Mouse (Mus musculus) heart, embryonic 16.5 days (tissue): ENCODE measurements around the gene Timp2. TPM values are rescaled to one million over a fixed set of nuclear protein-coding genes. Genes with fewer than 3 reads are reported as not detected.

Source experiments
- ATAC-seq: fragments of 200-750 bp; cut with Nextera tagmentation; replicated peaks from 2 replicates; pipeline ENCODE4 v1.8.0; 2017; ENCODE audit warnings: moderate number of reproducible peaks; ENCODE audit not compliant: insufficient read depth, low FRiP score; ENCODE audit errors: extremely low read depth
- H3K27ac ChIP-seq: fragments of 300-500 bp; sonication (generic); 2 replicates; pipeline ENCODE4 v1.5.1; 2014; ENCODE audit warnings: mild to moderate bottlenecking, low read length, control low read depth, moderate library complexity
- H3K27me3 ChIP-seq: fragments of 300-500 bp; sonication (generic); 2 replicates; pipeline ENCODE4 v1.6.1; 2014; ENCODE audit warnings: low read length, mixed read lengths; ENCODE audit not compliant: control insufficient read depth, insufficient read depth
- H3K36me3 ChIP-seq: fragments of 300-500 bp; sonication (generic); 2 replicates; pipeline ENCODE4 v1.6.1; 2014; ENCODE audit not compliant: control insufficient read depth, insufficient read depth
- H3K4me1 ChIP-seq: fragments of 300-500 bp; sonication (generic); 2 replicates; pipeline ENCODE4 v1.6.1; 2014; ENCODE audit warnings: low read length, mixed read lengths; ENCODE audit not compliant: control insufficient read depth, insufficient read depth
- H3K4me2 ChIP-seq: fragments of 300-500 bp; sonication (generic); 2 replicates; pipeline ENCODE4 v1.6.1; 2014; ENCODE audit warnings: low read depth, mild to moderate bottlenecking, control low read depth, low read length
- H3K4me3 ChIP-seq: fragments of 300-500 bp; sonication (generic); 2 replicates; pipeline ENCODE4 v1.5.1; 2014; ENCODE audit warnings: mild to moderate bottlenecking, control low read depth, low read length
- H3K9ac ChIP-seq: fragments of 300-500 bp; sonication (generic); 2 replicates; pipeline ENCODE4 v1.6.1; 2014; ENCODE audit warnings: low read length, control low read depth
- H3K9me3 ChIP-seq: fragments of 300-500 bp; sonication (generic); replicated peaks from 2 replicates; pipeline ENCODE4 v1.6.1; 2016; ENCODE audit warnings: low read length; ENCODE audit not compliant: control insufficient read depth
- WGBS: fragments of 180-500 bp; shearing (Covaris S2); extraction: QIAGEN DNeasy Blood & Tissue Kit; methylation state at CpG from one replicate; pipeline ENCODE4 v1.1.7; 2014; 5-methylcytosine and 5-hydroxymethylcytosine counted together
- polyA plus RNA-seq: library from polyadenylated mRNA; unstranded; fragments of >200 nt; fragmentation: Nextera tagmentation; extraction: Ambion mirVana; gene quantifications from 2 replicates; pipeline ENCODE4 v1.2.1, GENCODE M21; 2015

Gene Timp2
- polyA plus RNA-seq, 1 experiment from 2014 or later: 70.6 TPM

- Histone ChIP-seq H3K27me3 (no peaks in the 10 kb centered on the region), H3K27ac (no peak overlapping the region), H3K9me3 (no peaks in the 10 kb centered on the region), H3K4me2 (no peak overlapping the region), H3K9ac (no peak overlapping the region), H3K4me1 (no peaks in the 10 kb centered on the region), H3K4me3 (no peak overlapping the region), H3K36me3 (peaks cover 9% of the 10 kb centered on the region; the same call in 1 of the 2 replicates)
- no peak for ATAC-seq
- WGBS: 65% methylated on average over 2 of the region's 2 CpGs
These were observed 56.7 kb downstream of the Timp2 start for GRCm38 (mm10) chr11:118298810-118299209.

- H3K4me2 ChIP-seq: no peak overlapping the region
- H3K27ac ChIP-seq: no peak overlapping the region
- H3K27me3 ChIP-seq: no peaks in the 10 kb centered on the region
- 75% methylated on average over 3 of the region's 3 CpGs for WGBS
- no peak for ATAC-seq
- H3K36me3 ChIP-seq: peaks cover 3% of the 10 kb centered on the region; the same call in 1 of the 2 replicates
- no peak overlapping the region for H3K9ac ChIP-seq
- H3K4me1 ChIP-seq: no peaks in the 10 kb centered on the region
- H3K4me3 ChIP-seq: no peak overlapping the region
- H3K9me3 ChIP-seq: no peaks in the 10 kb centered on the region
These were observed 57.6 kb downstream of the Timp2 start for GRCm38 (mm10) chr11:118297967-118298366.

DNA sequence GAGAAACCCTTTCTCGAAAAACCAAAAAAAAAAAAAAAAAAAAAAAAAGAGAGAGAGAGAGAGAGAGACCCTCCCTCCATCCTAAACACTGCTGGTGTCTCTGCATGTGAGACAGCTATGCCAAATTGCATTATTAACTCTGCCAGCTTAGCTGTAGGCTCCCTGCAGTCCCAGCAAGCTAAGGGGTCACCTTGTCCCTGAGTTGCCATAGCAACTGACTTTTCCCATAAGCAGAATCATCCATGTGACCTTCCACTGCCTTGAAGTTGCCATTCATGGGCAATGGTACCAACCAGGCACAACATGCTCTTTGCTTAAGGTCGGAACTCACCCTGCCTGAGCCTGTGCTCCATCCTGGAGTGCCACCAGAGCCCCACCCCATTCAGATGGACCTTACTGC lies 60.5 kb downstream of the Timp2 start:
- Histone ChIP-seq H3K9me3 (no peaks in the 10 kb centered on the region), H3K4me2 (no peak overlapping the region), H3K27ac (no peak overlapping the region), H3K36me3 (no peaks in the 10 kb centered on the region), H3K4me3 (no peak overlapping the region), H3K9ac (no peak overlapping the region), H3K4me1 (peaks cover 3% of the 10 kb centered on the region; the same call in 1 of the 2 replicates), H3K27me3 (no peaks in the 10 kb centered on the region)
- 80% methylated on average over 2 of the region's 2 CpGs for WGBS
- ATAC-seq: no peak

DNA sequence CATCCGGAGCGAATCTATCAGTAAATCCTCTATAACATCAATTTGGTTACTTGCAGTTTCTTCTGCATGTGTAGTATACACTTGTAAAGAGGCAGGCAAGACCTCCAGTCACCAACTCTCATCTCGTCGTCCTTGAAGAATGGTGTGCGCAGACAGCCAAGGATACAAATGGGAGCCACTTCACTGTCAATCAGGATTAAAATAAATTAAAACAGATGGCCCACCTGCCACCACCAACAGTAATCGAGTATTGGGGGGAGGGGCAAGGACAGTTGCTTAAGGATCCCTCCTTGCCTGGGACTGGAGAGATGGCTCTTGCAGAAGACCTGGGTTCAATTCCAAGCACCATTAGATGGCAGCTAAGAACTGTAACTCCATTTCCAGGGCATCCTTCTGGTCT lies 62.9 kb downstream of the Timp2 start:
- Histone ChIP-seq H3K9me3 (no peaks in the 10 kb centered on the region), H3K36me3 (no peaks in the 10 kb centered on the region), H3K9ac (no peak overlapping the region), H3K4me1 (peaks cover 12% of the 10 kb centered on the region), H3K27me3 (no peaks in the 10 kb centered on the region), H3K4me3 (no peak overlapping the region), H3K27ac (no peak overlapping the region), H3K4me2 (no peak overlapping the region)
- WGBS: 65% methylated on average over 6 of the region's 6 CpGs
- ATAC-seq: no peak

DNA sequence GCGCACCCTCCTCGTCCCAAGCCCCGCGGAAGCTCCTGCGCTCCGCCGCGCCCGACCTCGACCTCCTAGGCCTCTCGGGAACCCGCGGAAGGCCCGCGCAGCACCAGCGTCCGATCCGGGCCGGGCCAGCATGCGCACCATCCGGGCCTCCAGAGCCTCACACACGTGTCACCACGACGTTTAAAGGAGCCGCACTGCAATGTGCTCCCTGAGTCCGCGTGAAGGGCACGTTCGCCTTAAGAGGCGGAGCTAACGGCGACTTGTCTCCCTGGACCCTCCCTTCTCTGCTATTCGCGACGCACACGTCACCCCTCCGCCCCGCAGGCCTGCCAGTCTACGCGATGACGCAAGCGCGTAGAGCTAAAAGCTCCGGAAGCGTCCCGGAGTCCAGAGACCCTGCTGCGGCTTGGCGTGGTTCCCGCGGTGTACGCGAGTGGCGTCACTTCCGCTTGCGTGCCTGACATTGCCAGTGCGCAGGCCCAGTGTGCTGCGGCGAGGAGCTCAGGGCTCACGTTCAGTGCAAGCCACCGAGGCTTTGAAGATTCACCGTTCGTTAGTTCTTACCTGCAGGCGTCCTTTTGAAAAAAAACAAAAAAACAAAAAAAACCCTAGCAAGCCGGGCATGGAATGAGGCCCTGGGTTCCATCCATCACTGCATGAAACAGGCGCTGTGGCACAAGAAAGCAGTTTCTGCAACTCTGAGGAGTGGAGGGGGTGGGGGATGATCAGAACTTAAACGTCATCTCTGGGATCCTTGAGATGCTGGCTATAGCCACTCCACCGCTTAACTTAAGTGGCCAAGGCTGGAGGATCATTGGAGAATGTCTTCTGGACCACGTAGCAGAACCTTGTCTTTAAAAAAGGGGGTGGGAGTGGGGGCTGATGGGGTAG lies 65.3 kb downstream of the Timp2 start, which contains the start of gene Usp36:
TSS of gene Usp36 (minus strand) at position 246 of the 891 bp plus-strand sequence.
- ATAC-seq: peak; percentile 99
- WGBS: 1% methylated on average over 68 of the region's 68 CpGs
- Histone ChIP-seq H3K4me1 (peaks cover 12% of the 10 kb centered on the region), H3K4me3 (peak within 1 kb of the TSS; percentile 70), H3K36me3 (peaks cover 6% of the 10 kb centered on the region), H3K27ac (peak within 1 kb of the TSS; percentile 84), H3K4me2 (peak within 1 kb of the TSS; percentile 83), H3K9ac (peak within 1 kb of the TSS; percentile 87), H3K9me3 (no peaks in the 10 kb centered on the region), H3K27me3 (no peaks in the 10 kb centered on the region)

GRCm38 (mm10) chr11:118289562-118289961 lies 66.0 kb downstream of the Timp2 start:
- no peaks in the 10 kb centered on the region for H3K9me3 ChIP-seq
- H3K9ac ChIP-seq: peak overlapping the region; percentile 87
- peaks cover 13% of the 10 kb centered on the region for H3K36me3 ChIP-seq
- peak overlapping the region; percentile 79 for H3K27ac ChIP-seq
- peak overlapping the region; percentile 70 for H3K4me3 ChIP-seq
- H3K4me2 ChIP-seq: peak overlapping the region; percentile 83
- no peaks in the 10 kb centered on the region for H3K27me3 ChIP-seq
- WGBS: 0% methylated on average over 22 of the region's 22 CpGs
- H3K4me1 ChIP-seq: peaks cover 12% of the 10 kb centered on the region
- ATAC-seq: peak; percentile 12

- Histone ChIP-seq H3K27ac (no peak overlapping the region), H3K9me3 (no peaks in the 10 kb centered on the region), H3K9ac (peak overlapping the region; percentile 87), H3K4me3 (peak overlapping the region; percentile 70), H3K36me3 (peaks cover 18% of the 10 kb centered on the region), H3K4me2 (peak overlapping the region; percentile 83), H3K27me3 (no peaks in the 10 kb centered on the region), H3K4me1 (peaks cover 12% of the 10 kb centered on the region)
- 1% methylated on average over 16 of the region's 16 CpGs for WGBS
- ATAC-seq: no peak
These were observed 66.5 kb downstream of the Timp2 start for GRCm38 (mm10) chr11:118289037-118289511.

DNA sequence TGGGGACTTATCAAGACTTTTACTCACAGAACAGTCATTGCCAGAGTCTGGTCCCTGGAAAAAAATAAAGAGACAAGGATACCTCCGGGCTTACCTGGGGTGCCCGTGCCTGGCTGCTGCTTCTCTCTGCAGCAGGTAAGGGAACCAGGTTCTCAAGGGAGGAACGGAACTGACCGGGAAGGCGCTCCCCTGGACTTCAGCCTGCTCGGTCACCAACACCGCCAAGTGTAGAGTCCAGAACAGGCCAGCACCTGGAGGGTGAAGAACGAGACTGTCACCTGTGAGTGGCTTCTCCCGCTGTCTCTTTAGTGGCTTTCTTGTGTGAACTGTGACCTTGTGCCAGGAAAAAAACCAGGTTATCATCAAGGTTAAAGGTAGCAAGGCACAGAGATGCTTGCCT lies 68.0 kb downstream of the Timp2 start:
- ATAC-seq: no peak
- H3K27me3 ChIP-seq: no peaks in the 10 kb centered on the region
- no peak overlapping the region for H3K27ac ChIP-seq
- H3K9ac ChIP-seq: no peak overlapping the region
- H3K9me3 ChIP-seq: no peaks in the 10 kb centered on the region
- H3K4me3 ChIP-seq: no peak overlapping the region
- H3K4me1 ChIP-seq: peaks cover 12% of the 10 kb centered on the region
- 92% methylated on average over 9 of the region's 9 CpGs for WGBS
- no peak overlapping the region for H3K4me2 ChIP-seq
- peaks cover 31% of the 10 kb centered on the region for H3K36me3 ChIP-seq

- H3K4me1 ChIP-seq: peaks cover 12% of the 10 kb centered on the region
- no peak overlapping the region for H3K27ac ChIP-seq
- H3K4me3 ChIP-seq: no peak overlapping the region
- H3K36me3 ChIP-seq: peaks cover 43% of the 10 kb centered on the region
- H3K9me3 ChIP-seq: no peaks in the 10 kb centered on the region
- no peaks in the 10 kb centered on the region for H3K27me3 ChIP-seq
- WGBS: 88% methylated on average over 9 of the region's 9 CpGs
- no peak overlapping the region for H3K9ac ChIP-seq
- no peak overlapping the region for H3K4me2 ChIP-seq
- ATAC-seq: no peak
These were observed 69.1 kb downstream of the Timp2 start for GRCm38 (mm10) chr11:118286434-118286833.
